Mouse (Mus musculus) heart, postnatal 36 days (tissue): Measurements from ENCODE around the gene Gps1. TPM values are rescaled to one million over a fixed set of nuclear protein-coding genes. Genes with fewer than 3 reads are reported as not detected.

ENCODE experiments used
- total RNA-seq, 2 experiments: library from RNA; stranded (reverse); gene quantifications; 2 replicates each; pipeline ENCODE4 v1.2.3; 2021

The Gps1 gene
- total RNA-seq, 2 experiments from 2014 or later, result 54.6 to 58.4 TPM

Other genes with a start within 250 kb of the Gps1 start
- gene Mcrip1, start 234.5 kb upstream of the Gps1 start, total RNA-seq, result 10 to 100 TPM; 43.1 to 43.7 TPM
- under 1 TPM in 1 of 2 experiments, not detected in 1; 0.67 TPM for gene Ppp1r27, start 233.1 kb upstream of the Gps1 start, total RNA-seq
- 100 to 1,000 TPM; 252 to 258 TPM for gene P4hb, start 211.0 kb upstream of the Gps1 start, total RNA-seq
- gene Arhgdia, start 202.6 kb upstream of the Gps1 start, total RNA-seq, result 100 to 1,000 TPM; 147 to 150 TPM
- gene Alyref, start 185.9 kb upstream of the Gps1 start, total RNA-seq, result 10 to 100 TPM; 46.4 to 47.8 TPM
- 10 to 100 TPM; 75.6 to 87.1 TPM for gene Anapc11, start 185.9 kb upstream of the Gps1 start, total RNA-seq
- gene Npb, start 175.8 kb upstream of the Gps1 start, total RNA-seq, result not detected
- 10 to 100 TPM; 48.2 to 54.6 TPM for gene Pcyt2, start 166.3 kb upstream of the Gps1 start, total RNA-seq
- 10 to 100 TPM; 10.0 to 10.1 TPM for gene Sirt7, start 159.0 kb upstream of the Gps1 start, total RNA-seq
- gene Mafg, start 150.7 kb upstream of the Gps1 start, total RNA-seq, result 10 to 100 TPM; 39.3 to 43.8 TPM
- 1 to 10 TPM; 1.2 to 1.3 TPM for gene Pycr1, start 140.5 kb upstream of the Gps1 start, total RNA-seq
- gene Myadml2, start 136.1 kb upstream of the Gps1 start, total RNA-seq, result 10 to 100 TPM; 76.1 to 78.1 TPM
- not detected for gene Notum, start 123.1 kb upstream of the Gps1 start, total RNA-seq
- gene Aspscr1, start 111.3 kb upstream of the Gps1 start, total RNA-seq, result 10 to 100 TPM; 42.2 to 43.0 TPM
- 10 to 100 TPM; 33.1 to 38.3 TPM for gene Cenpx, start 70.5 kb upstream of the Gps1 start, total RNA-seq
- 1 to 10 TPM; 5.3 to 7.0 TPM for gene Lrrc45, start 70.3 kb upstream of the Gps1 start, total RNA-seq
- 1 to 10 TPM in 1 of 2 experiments, under 1 TPM in 1; 0.36 to 1.6 TPM for gene Rac3, start 62.8 kb upstream of the Gps1 start, total RNA-seq
- 10 to 100 TPM in 1 of 2 experiments, 1 to 10 TPM in 1; 9.2 to 12.0 TPM for gene Dcxr, start 57.0 kb upstream of the Gps1 start, total RNA-seq
- gene Cbr2, start 52.2 kb upstream of the Gps1 start, total RNA-seq, result 10 to 100 TPM; 14.4 to 19.7 TPM
- 10 to 100 TPM; 22.1 to 34.1 TPM for gene Hmga1b, start 21.5 kb upstream of the Gps1 start, total RNA-seq
- gene Rfng, start 65 bp upstream of the Gps1 start, total RNA-seq, result 10 to 100 TPM; 11.2 to 13.3 TPM
- gene Dus1l, start 12.1 kb downstream of the Gps1 start, total RNA-seq, result 10 to 100 TPM; 25.0 to 29.0 TPM
- 10 to 100 TPM; 17.3 to 65.9 TPM for gene Fasn, start 40.3 kb downstream of the Gps1 start, total RNA-seq
- gene Ccdc57, start 148.6 kb downstream of the Gps1 start, total RNA-seq, result 1 to 10 TPM in 1 of 2 experiments, under 1 TPM in 1; 0.79 to 1.6 TPM
- gene Slc16a3, start 164.2 kb downstream of the Gps1 start, total RNA-seq, result 1 to 10 TPM; 1.3 to 1.9 TPM
- 10 to 100 TPM; 57.9 to 64.8 TPM for gene Csnk1d, start 207.1 kb downstream of the Gps1 start, total RNA-seq